In the genomic region with DNA sequence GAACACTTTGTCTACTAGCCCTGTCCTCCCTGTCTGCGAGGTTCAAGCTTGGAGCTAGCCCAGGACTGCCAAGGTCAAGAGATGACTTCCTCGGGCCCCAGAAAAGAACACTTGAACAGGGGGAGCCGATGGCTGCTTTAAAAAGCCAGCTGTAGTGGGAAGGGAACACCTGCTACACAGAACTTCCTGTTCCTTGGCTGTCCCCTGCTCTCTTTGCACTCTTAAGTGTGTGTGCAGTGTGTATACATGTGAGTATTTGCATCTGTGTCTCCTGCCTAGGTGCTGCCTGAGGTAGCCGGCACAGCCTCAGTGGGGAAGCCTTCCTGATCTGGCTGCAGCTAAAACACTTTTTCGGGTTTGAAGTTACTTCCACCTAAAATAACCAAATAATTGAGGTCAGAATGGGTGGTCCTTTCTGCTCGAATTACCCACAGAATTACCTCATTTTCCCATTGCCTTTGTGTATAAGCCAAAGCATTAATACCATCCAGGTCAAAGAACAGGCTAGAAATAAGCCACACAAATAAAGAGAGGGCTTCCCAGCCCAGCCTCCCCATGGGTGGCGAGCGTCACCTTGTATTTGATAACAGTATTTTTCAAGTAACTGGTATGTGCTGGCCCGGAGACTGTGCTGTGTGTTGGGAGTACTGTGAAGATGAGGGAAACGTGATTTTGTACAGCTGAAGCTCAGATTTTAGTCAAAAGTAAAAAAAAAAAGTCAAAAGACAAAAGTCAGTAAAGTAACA, we compare ENCODE assay signal across 14 mouse cellular contexts.
DNase-seq lines count a peak whose midpoint lies in the region; ATAC-seq and TF ChIP-seq lines count a peak whose summit lies in the region.
"Had no signal": no experiment of that assay in that cellular context is flagged by ENCODE, and none has a peak within 500 bp of the region (broad histone marks: within the 10 kb centered on the region; RNA-seq: fewer than 3 reads in every experiment).

No protein-coding gene starts in this region.

- peaks cover 12% of the 10 kb centered on the region; the same call in 1 of the 2 replicates for H3K4me1 ChIP-seq in spleen, adult 2 months (ENCODE audit: control insufficient read depth, insufficient read depth, insufficient read length)
- H3K4me1 ChIP-seq: hindbrain, embryonic 12.5 days had no signal

- H3K27me3 ChIP-seq in spleen, adult 2 months (ENCODE audit: control insufficient read depth, insufficient read depth, low read length): no peaks in the 10 kb centered on the region
- H3K27me3 ChIP-seq: embryonic facial prominence, embryonic 13.5 days; hindbrain, embryonic 12.5 days; Patski had no signal

- WGBS in spleen, adult 2 months: 40% methylated on average over 10 of the region's 10 CpGs

- H3K36me3 ChIP-seq in spleen, adult 2 months (ENCODE audit: control insufficient read depth, insufficient read depth, low read length): no peaks in the 10 kb centered on the region
- H3K36me3 ChIP-seq: embryonic facial prominence, embryonic 13.5 days; hindbrain, embryonic 12.5 days had no signal

- peak; percentile 34 to 51; a peak in 3 of 4 replicates for ATAC-seq in hematopoietic stem cell, adult 5-6 weeks (replicated peaks in 1 of 2; ENCODE audit: insufficient read depth in 1 of 2, low FRiP score in 2 of 2, low TSS enrichment in 1 of 2, low read depth in 1 of 2, poor library complexity in 2 of 2, severe bottlenecking in 2 of 2)

- no peak for TF ChIP-seq POLR2A in spleen, adult 2 months (IDR thresholded peaks at IDR 0.05; ENCODE audit: low read depth, low read length)

- no peak for TF ChIP-seq CTCF in gastrocnemius, adult 2 months (IDR thresholded peaks at IDR 0.05)
- TF ChIP-seq CTCF in spleen, adult 2 months (IDR thresholded peaks at IDR 0.05; ENCODE audit: extremely low read depth, insufficient read depth, insufficient read length, insufficient replicate concordance): no peak

- DNase-seq in gastrocnemius, postnatal 25 days: peak; percentile 17
- no peak for DNase-seq in gastrocnemius, adult 2 months
- peak in 1 of 2 experiments; percentile 25 for DNase-seq in spleen, adult 2 months (ENCODE audit: low read depth in 1 of 2, low spot score in 2 of 2)
- DNase-seq in spleen, adult 18-20 months: no peak
- DNase-seq in thymus, postnatal 25 days: peak; percentile 74
- DNase-seq in left cerebral cortex, postnatal 36 days (ENCODE audit: low spot score in 2 of 2): no peak
- no peak for DNase-seq in right cerebral cortex, postnatal 36 days (ENCODE audit: low spot score in 2 of 2)
- DNase-seq: cerebellum, adult 9-10 months had no signal

- H3K4me3 ChIP-seq in gastrocnemius, adult 2 months: no peak overlapping the region
- H3K4me3 ChIP-seq in spleen, adult 2 months (ENCODE audit: extremely low read depth, insufficient read depth, insufficient read length): no peak overlapping the region
- H3K4me3 ChIP-seq: embryonic facial prominence, embryonic 13.5 days; hindbrain, embryonic 12.5 days had no signal

- intact Hi-C loops in gastrocnemius, adult 2 months (cut with DNase I): no loop called here
- intact Hi-C loops in left cerebral cortex, postnatal 36 days (cut with DNase I): no loop called here

- H3K27ac ChIP-seq in gastrocnemius, adult 2 months: no peak overlapping the region
- peak overlapping the region; percentile 42 for H3K27ac ChIP-seq in spleen, adult 2 months (ENCODE audit: insufficient read depth, low read length)
- H3K27ac ChIP-seq: embryonic facial prominence, embryonic 13.5 days; hindbrain, embryonic 12.5 days; kidney, postnatal 0 days; macrophage had no signal

Comparison
In these comparisons a context has a peak if more than half of its experiments do, and no peak if none do; other contexts are left out.
1. DNase-seq: peak in gastrocnemius, postnatal 25 days (single experiment) and thymus, postnatal 25 days (single experiment); none in gastrocnemius, adult 2 months (single experiment), spleen, adult 18-20 months (0 of 2), left cerebral cortex, postnatal 36 days (0 of 2) and right cerebral cortex, postnatal 36 days (0 of 2).